Mouse (Mus musculus): ENCODE measurements around the gene Dynlt1a. TPM values are rescaled to one million over a fixed set of nuclear protein-coding genes. Genes with fewer than 3 reads are reported as not detected.
A peak's percentile ranks its signal among the peaks of the same experiment; 100 is the strongest.
"Not testable (repeated sequence)": the region's sequence is repeated elsewhere in the genome, so short reads cannot be mapped to it uniquely, and the experiment has no call there.

The Dynlt1a gene
- total RNA-seq (2015) (9.2 and 11.3 TPM in 2 replicates), total RNA-seq (2017) (6.0 and 8.1 TPM in 2 replicates)

DNA sequence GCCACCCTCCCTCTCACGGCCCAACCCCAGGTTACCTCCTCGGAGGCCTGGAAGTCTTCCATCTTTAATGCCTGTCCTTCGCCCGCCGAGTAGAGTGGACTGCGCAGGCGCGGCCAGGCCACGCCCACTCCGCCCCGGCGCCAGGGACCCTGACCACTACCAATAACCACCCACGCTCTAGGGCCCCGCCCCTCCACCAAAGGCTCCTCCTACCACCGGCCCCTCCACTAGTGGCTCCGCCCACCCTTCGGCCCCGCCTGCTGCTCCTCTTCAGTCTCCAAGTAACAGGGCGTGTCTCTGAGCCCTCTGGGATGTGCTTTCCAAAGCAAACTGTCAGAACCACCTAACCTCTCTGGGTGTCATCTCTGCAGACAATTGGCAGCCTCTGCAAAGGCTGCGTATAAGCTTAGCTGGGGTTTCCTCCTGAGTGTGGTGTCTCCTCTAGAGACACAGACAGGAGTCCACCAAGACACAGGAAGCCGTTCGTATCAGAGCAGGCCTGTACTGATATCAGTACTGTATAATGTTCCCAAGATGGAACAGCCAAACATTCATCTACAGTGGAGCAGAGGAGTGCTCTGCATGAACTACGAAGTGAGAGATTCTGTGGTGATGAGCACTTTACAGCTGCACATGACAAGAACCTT, at the start of gene Dynlt1a:
Dynlt1a (minus strand) TSS at position 162 of the 647 bp plus-strand sequence.
- ATAC-seq (replicated peaks; ENCODE audit: poor library complexity): peak; percentile 95

GRCm38 (mm10) chr17:6355256-6355655, 38.0 kb upstream of the Dynlt1a start:
- not testable (repeated sequence) for ATAC-seq (replicated peaks; ENCODE audit: poor library complexity)

DNA sequence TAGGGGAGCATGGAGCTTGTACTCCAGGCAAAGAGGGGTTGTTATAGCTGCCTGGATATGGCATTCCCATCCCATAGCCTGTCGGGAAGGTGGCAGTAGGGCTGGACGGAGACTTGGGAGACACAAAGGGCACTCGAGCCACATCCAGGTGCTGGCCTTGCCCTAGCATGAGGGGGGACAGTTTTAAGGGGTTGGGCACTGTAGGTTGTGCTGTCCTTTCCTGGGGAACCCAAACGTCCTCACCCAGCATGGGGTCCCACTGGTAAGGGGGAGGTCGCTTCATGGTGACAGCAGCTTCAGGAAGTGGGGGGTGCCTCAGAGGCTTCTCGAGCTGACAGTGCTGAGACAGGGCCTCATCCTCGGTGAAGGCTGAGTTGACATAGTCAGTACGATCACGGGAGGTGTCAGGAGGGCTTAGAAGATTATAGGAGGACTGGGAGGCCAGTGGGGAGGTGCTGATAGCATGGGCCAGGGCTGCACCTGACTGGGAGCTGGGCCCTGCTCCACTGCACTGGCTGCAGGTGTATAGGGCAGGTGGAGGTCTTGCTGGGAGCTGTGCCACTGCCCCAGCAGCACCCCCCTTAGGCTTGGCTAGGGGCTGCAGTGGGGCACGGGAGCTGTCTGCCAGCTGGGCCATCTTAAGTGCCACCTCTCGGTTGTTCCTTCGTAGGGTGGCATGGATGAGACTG, 25.4 kb upstream of the Dynlt1a start:
- not testable (repeated sequence) for ATAC-seq (replicated peaks; ENCODE audit: poor library complexity)

DNA sequence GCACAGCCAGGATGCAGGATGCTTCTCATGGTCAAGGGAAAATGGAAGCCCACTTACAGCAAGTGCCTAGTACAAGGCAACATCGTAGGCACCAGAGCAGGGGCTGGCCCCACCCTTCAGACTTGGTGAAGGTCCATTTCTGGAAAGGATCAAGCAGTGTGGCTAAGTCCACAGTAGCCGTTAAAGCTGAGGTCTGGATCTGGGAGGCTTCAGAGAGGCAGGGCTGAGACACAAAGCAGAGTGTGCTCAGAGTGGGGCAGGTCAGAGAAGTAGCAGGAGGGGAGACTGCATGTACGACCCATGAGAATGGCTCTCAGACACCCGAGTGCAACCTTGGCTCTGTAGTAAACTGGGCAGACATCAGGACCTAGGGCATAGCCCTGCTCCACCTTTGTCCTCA, 11.7 kb upstream of the Dynlt1a start:
- not testable (repeated sequence) for ATAC-seq (replicated peaks; ENCODE audit: poor library complexity)

GRCm38 (mm10) chr17:6327554-6327953, 10.3 kb upstream of the Dynlt1a start:
- not testable (repeated sequence) for ATAC-seq (replicated peaks; ENCODE audit: poor library complexity)

- not testable (repeated sequence) for ATAC-seq (replicated peaks; ENCODE audit: poor library complexity)
Observed at GRCm38 (mm10) chr17:6325543-6325942, 8.2 kb upstream of the Dynlt1a start.

DNA sequence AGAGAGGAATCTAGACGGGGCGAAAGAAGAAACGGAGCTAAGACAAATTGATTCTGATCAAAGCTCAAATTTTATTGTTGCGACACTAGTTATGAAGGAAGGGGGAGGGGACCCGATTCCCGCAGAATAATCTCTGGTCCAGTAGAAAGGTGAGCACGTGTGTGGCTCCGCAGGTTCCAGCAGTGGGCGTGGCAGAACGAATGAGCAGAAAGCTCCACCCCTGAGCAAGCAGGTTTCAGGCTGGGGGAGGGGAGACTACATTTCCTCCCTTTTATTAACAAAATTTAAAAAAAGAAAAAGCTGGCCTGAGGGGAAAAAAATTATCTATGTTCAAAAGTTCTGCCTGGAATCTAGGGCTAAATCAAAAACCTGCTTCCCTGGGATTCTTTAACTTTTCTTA, 7.7 kb upstream of the Dynlt1a start:
- not testable (repeated sequence) for ATAC-seq (replicated peaks; ENCODE audit: poor library complexity)

GRCm38 (mm10) chr17:6321778-6322101, 4.4 kb upstream of the Dynlt1a start:
- peak; percentile 32; the same call in 1 of the 2 replicates for ATAC-seq (replicated peaks; ENCODE audit: poor library complexity)

- not testable (repeated sequence) for ATAC-seq (replicated peaks; ENCODE audit: poor library complexity)
Observed at GRCm38 (mm10) chr17:6321081-6321777, 3.9 kb upstream of the Dynlt1a start.

DNA sequence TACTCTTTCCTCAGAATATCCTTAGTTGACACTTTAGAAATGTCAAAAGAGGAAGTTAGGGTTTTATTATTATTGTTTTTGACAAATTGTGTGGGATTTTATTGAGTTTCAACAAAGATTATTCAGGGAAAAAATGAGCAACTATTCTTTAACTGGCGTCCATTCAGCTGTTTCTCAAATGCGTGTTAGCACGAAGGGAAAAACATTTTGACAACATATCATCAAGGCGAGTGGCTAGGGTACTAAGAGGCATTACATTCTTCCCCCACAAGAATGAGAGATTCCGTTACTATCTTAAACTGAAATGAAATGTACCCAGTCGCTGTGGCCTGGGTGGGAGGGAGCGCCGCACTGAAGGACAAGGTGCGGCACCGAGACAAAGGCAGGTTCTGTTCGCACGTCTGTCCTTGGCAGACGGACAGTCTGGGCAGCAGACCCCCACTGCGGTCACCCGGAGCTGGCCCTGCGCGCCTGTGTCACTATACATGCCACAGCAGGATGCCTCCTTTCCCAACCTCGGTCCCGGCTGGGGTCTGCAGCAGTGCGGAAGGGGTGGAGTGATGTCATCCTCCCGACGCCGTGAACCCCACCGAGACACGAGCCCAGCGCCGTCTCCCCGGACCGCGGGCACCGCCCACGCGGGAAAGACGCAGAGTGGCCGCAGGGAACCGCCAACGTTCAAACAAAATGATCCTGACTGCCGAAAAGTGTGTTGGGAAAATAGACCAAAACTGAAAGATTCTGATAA, 747 bp downstream of the Dynlt1a start:
- ATAC-seq (replicated peaks; ENCODE audit: poor library complexity): peak; percentile 64

GRCm38 (mm10) chr17:6315706-6316105, 1.6 kb downstream of the Dynlt1a start:
- ATAC-seq (replicated peaks; ENCODE audit: poor library complexity): not testable (repeated sequence)

- not testable (repeated sequence) for ATAC-seq (replicated peaks; ENCODE audit: poor library complexity)
Observed at GRCm38 (mm10) chr17:6314493-6314892, 2.8 kb downstream of the Dynlt1a start.

- not testable (repeated sequence) for ATAC-seq (replicated peaks; ENCODE audit: poor library complexity)
Observed at GRCm38 (mm10) chr17:6312755-6313154, 4.5 kb downstream of the Dynlt1a start.

DNA sequence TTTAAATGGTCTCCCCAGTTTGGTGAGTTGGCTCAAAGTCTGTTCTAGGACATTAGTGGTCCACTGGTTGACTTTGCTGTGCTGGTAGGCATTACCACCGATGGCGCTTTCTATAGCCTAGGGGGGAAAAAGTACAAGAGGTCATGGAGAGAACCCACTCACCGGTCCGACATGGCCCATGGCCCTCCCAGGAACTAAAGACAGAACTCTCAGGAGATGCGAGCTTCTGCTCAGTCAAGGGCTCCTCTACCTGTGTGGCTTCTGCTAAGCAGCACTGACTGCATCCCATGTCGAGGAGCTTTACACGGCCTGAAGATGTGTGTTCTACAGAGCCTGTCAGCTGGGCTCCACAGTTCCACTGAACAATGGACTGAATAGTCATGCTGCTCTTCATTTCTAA, 5.6 kb downstream of the Dynlt1a start:
- not testable (repeated sequence) for ATAC-seq (replicated peaks; ENCODE audit: poor library complexity)

DNA sequence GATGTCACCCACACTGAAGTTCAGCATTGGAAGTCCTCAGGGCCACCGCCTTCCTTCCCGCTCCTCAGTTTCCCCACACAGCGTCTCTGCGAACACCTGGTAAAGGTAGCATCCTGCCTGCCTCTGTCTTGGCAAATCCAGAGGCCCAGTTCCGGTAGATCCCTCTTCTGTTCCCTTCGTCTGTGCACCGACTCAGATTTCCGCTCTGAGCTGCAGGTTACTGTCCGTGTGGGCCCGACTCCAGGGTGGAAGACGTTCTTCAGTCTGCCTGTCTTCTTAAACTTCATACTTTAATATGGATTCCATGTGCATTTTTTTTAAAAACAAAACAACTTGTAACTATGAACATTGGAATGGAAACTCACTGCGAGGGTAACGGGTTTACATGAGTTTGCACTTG, 10.8 kb downstream of the Dynlt1a start:
- not testable (repeated sequence) for ATAC-seq (replicated peaks; ENCODE audit: poor library complexity)

GRCm38 (mm10) chr17:6305656-6306270, 11.5 kb downstream of the Dynlt1a start:
- ATAC-seq (replicated peaks; ENCODE audit: poor library complexity): not testable (repeated sequence)

DNA sequence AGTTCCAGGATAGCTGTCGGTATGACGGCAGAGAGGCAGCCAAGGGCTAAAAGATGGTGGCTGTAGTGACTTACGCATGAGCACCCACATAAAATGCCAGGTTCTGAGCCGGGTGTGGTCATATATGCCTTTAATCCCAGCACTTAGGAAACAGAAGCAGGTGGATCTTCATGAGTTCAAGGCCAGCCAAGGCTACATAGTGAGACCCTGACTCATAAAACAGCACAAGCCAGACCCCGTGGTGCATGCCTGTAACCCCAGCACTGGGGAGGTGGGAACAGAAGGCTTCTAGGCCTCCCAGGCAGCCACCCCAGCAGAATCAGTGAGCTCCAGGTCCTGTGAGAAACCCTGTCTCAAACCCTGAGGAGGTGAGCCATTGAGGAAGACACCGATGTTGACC, 12.4 kb downstream of the Dynlt1a start:
- not testable (repeated sequence) for ATAC-seq (replicated peaks; ENCODE audit: poor library complexity)

- ATAC-seq (replicated peaks; ENCODE audit: poor library complexity): not testable (repeated sequence)
Observed at GRCm38 (mm10) chr17:6300190-6300863, 17.0 kb downstream of the Dynlt1a start.

DNA sequence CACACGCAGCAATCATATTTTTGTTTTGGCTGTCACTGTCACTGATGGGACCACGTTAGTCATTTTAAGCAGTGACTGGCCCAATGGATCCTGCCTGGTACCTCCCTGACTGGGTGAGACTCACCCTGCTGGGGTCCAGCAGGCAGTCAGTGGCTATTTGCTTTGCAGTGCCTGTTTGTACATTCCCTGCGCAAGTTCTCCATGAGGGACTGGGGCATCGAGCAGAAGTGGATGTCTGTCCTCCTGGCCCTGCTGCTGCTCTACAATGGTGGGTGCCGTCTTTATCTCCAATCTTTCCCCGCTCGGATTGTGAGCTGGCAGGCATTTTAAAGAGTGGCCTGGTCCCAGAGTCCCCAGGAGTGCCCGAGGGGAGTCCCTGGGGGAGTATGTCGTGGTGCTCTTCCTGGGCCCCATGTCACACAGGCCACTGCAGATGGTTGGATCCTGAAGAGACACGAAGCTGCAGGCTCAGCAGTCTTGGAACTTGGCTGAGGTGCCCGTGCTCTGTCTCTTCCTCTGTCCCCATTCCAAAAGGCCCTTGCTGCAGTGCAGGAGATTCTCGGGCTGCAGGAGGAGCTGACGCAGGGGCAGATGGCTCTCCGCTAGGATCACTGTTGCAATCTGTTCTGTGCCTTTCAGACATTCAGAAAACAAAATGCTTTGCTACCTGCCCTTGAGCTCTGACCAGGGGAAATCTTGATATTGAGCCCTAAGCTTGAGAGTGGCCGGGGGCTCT, 20.1 kb downstream of the Dynlt1a start:
- not testable (repeated sequence) for ATAC-seq (replicated peaks; ENCODE audit: poor library complexity)
